Mouse (Mus musculus): ENCODE measurements around the gene Tbx10.

DNA sequence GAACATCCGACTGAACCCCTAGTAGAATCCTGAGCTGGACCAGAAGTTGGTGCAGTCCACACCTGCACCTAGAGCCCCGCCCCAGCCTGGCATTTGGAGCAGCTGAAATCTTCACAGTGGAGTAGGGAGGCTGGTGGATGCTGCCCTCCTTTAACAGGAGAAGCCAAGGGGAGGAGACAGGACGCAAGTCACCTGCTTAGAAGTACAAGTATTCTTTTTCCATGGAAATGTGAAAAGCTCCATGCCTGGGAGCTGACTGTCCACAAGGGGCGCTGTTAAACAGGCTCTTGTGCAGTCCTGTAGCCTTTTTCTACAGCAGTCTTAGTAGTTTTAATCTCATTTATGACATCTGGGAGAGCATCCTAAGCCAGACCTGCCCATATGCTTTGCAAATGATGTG lies 3.8 kb upstream of the Tbx10 start:
- TF ChIP-seq CHD1 (IDR thresholded peaks at IDR 0.05; ENCODE audit: low read depth, low read length) = no peak
- peak; percentile 27 to 45 (median 38) for TF ChIP-seq CTCF (IDR thresholded peaks at IDR 0.05 in 2 of 3, conservative IDR thresholded peaks at IDR 0.05 in 1 of 3; ENCODE audit: control insufficient read depth in 1 of 3, insufficient read depth in 1 of 3, low read depth in 2 of 3, low read length in 3 of 3, poor library complexity in 1 of 3, severe bottlenecking in 1 of 3)
- TF ChIP-seq SMC3 (IDR thresholded peaks at IDR 0.05; ENCODE audit: low read depth, low read length) = no peak
- no peak for TF ChIP-seq POLR2AphosphoS2 (IDR thresholded peaks at IDR 0.05; ENCODE audit: low read length)
- no peak for TF ChIP-seq BHLHE40 (IDR thresholded peaks at IDR 0.05; ENCODE audit: borderline replicate concordance, low read depth, low read length)
- TF ChIP-seq USF1 (IDR thresholded peaks at IDR 0.05; ENCODE audit: low read depth, low read length) = no peak
- TF ChIP-seq ELF1 (IDR thresholded peaks at IDR 0.05; ENCODE audit: low read depth, low read length) = no peak
- TF ChIP-seq HCFC1 (IDR thresholded peaks at IDR 0.05; ENCODE audit: low read depth, low read length) = no peak
- no peak for TF ChIP-seq POLR2A (IDR thresholded peaks at IDR 0.05; ENCODE audit: control insufficient read depth in 1 of 2, insufficient read depth in 1 of 2, low read depth in 1 of 2, low read length in 2 of 2, poor library complexity in 1 of 2)
- no peak for TF ChIP-seq ZNF384 (IDR thresholded peaks at IDR 0.05; ENCODE audit: low read depth, low read length)
- TF ChIP-seq E2F4 (IDR thresholded peaks at IDR 0.05; ENCODE audit: borderline replicate concordance, low read depth, low read length) = no peak

All from MEL (cell line).